Mouse (Mus musculus) heart, adult 2 months (tissue): ENCODE results near the gene Nrp1.

Source experiments
- EP300 ChIP-seq: fragments of 200-500 bp; IDR thresholded peaks from 2 replicates; pipeline ENCODE4 v1.6.1; 2011; ENCODE audit warnings: low read depth, low read length, control low read depth; ENCODE audit not compliant: insufficient read depth
- POLR2A ChIP-seq: fragments of 200-500 bp; IDR thresholded peaks from 2 replicates; pipeline ENCODE4 v1.6.1; 2011; ENCODE audit warnings: mild to moderate bottlenecking, low read depth, low read length, control low read depth; ENCODE audit not compliant: insufficient read depth

DNA sequence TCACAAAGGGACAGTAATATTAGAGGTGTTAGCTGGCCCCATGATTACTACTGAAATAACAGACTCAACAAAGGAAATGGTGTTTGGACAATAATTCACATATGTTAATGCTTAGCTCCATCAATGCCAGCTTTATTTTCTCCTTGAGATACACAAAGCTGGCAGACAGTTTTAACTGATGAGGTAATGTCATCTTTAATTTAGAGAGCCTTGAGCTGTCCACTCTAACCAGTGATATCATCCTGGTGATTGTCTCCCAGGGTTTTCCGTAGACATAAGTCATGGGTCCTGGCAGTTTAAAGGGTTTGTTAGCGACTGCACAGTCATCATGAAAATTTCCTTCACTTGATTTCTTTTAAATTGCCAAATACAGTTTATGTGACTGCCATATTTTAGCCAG lies 58.5 kb downstream of the Nrp1 start:
- TF ChIP-seq EP300 (no peak), POLR2A (no peak)
